Mouse (Mus musculus): ENCODE data around the gene Lgr6. TPM values are rescaled to one million over a fixed set of nuclear protein-coding genes. Genes with fewer than 3 reads are reported as not detected.

Lgr6 gene
- polyA plus RNA-seq (2017; shearing (Covaris generic)), result not detected

DNA sequence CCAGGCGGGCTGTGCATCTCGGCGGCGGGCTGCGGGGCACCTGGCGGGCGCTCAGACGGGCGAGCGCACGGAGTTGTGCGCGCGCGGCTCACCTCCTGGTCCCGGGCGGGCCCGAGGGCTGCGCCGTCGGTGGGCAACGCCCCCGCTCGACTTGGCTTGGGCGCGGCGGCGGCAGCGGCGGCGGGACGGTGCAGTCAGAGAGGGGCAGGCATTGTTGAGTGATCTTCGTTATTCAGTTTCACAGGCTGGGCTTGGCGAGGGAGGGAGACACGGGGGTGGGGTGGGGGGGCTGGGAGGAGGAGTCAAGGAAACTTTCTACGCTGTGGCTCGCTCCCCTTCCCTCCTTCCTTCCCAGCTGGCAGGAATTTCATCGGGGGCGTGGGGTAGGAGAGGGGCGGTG lies at the start of gene Lgr6:
Lgr6 (minus strand) TSS at position 153 of the 400 bp plus-strand sequence.
- peak; percentile 62 for ATAC-seq

DNA sequence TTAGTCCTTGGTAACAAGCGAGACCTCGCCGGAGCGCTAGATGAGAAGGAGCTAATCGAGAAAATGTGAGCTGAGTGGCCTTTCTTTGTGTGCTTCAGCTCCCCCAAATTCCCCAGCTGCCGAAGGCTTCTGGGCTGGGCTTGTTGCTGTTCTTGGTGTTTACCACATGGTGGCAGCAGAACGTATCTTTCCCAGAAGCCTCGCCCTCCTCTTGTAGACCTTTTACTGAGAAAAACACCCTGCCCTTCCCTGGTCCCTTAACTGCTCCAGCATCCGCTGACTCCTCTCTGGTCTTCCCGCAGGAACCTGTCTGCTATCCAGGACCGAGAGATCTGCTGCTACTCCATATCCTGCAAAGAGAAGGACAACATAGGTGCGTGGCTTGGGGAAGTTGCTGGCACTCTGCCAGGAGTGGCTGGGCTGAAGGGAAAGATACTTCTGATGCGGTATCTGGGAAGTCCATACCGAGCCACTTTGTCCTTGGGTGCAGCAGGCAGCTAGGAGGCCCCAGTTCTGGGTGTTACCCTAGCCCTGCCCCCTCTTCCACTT lies 49.4 kb upstream of the Lgr6 start:
- ATAC-seq, result peak; percentile 80

DNA sequence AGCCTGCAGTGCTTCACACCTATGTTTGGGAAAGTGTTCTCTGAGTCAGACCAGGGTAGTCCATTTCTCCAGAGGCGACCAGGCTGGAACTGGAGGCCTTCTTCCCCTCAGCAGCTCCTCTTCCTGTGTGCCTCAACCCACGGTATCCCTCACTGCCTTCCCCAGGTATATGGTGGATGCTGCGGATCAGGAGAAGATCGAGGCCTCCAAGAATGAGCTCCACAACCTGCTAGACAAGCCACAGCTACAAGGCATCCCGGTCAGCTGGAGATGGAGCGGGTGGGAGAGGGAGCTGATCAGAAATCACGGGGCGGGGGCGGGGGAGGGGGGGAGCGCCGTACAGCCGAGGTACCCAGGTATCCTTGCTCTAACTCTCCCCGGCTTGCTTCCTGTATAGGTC lies 48.9 kb upstream of the Lgr6 start:
- no peak for ATAC-seq

DNA sequence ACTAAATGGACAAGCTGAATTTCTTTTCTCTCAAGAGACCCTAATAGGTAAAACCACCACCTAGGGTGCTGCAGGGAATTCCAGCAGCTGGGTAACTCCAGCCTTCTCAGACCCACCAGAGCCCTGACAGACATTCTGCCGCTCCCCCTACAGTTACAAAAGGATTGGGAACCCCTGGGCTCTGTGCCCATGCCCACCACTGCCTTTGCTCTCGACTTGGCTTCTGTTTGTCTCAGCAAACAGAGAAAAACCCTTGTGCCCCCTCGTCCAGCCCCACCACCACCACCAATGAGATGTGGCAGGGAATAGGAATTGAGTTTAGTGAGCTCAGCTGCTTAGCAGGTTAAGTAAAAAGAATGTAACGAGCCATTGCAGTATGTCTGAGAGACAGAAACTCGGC lies 43.9 kb upstream of the Lgr6 start:
- ATAC-seq, result no peak

DNA sequence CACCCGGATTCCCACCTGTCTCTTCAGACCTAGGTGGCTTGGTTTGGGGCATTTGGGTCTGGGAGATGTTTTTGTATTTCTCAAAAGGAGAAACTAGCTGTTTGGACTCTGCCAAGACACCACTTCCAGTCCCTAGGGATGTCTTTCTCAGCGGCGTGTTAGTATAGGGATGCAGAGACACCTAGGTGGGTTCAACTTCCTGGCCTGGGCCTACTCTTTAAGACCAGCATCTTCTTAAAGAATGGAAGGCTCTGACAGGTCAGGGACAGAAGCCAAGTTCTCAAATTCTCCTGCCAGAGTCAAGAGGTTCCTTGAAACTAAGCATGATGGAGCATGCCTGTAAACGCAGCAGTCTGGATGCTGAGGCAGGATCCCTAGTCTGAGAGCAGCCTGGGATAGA lies 43.4 kb upstream of the Lgr6 start:
- no peak for ATAC-seq

DNA sequence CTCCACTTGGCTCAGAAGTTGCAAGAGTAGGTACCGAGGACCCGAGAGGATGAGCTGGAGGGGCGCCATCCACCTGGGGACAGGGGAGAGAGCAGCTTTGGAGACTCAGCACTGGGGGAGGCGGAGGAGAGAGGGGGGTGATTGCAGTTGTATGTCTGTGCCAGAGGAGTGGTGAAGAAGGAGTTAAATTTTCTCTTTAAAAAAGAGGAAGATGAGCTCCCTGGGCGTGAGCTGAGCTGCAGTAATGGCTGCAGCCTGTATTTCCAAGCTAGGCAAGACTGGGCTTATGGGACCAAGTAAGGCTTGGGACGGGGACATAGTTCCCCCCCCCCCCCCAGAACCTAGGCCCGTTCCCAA lies 42.6 kb upstream of the Lgr6 start:
- ATAC-seq, result no peak

DNA sequence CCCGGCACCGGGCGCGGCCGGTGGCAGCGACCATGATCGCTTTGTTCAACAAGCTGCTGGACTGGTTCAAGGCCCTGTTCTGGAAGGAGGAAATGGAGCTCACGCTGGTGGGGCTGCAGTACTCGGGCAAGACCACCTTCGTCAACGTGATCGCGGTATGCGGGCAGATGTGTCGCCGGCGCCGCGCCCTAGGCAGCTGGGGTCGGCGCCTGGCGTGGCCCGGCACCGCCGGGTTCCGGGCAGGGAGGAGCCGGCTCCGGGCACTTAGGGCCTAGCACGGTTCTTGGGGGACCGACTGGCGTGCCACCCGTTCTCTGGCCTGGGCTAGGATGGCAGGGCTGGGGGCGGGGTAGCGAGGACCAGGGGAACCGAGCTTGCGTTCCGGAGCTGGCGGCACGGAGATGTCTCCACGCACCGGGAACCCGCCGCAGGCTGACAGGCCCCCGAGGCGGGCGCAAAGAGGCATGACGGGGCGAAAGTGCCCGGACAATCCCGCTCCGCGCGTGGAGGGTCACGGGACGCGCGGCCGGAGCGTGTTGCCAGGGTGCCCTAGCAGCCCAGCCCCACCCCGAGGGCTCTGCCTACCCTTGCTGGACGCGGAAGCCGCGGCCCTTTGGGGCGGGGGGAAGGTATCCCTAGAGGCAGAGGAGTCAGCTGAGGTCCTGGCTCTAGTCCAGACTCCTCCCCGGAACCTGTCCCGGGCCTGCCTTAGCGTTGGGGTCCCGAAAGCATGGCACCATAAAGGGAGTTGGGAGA lies 42.0 kb upstream of the Lgr6 start:
- ATAC-seq, result peak; percentile 26

DNA sequence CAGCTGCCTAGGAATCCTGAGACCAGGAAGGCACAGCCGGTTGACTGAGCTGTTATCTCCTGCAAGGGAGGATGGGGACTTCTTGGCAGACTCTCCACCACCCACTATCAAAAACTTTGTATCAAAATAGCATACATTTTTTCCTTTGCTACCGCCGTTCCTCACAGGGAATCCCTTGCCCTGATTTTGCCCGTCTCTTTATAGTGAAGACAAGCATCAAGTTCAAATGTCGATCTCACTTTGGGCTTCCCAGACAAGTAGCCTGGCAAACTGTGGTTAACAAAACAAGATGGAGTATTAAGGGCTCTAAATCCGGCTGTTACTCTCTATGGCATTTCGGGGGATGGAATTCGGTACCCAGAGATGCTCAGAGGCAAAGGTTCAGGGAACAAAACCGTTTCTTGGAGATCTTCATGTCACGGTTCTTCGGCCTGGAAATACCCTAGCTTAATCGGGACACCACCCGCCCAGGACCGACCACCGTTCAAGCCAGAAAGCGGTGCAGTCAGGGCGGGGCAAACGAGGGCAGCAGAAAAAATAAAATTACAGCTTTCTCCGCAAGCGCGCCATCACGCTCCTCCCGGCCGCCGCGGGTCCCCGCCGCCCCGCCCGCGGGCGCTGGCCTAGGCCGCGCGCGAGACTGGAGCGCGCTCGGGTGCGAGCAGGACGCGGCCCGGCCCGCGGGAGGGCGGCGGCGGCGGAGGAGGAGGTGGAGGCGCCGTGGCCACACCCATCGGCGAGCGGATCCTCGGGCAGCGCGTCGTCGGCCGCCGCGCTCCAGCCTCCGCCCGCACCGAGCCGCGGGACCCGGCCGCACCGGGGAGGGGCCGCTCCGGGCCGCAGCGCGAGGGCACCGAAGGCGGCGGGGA lies 41.2 kb upstream of the Lgr6 start, which contains the start of gene Arl8a:
Arl8a (plus strand) TSS at position 748 of the 869 bp plus-strand sequence.
- ATAC-seq, result peak; percentile 71

DNA sequence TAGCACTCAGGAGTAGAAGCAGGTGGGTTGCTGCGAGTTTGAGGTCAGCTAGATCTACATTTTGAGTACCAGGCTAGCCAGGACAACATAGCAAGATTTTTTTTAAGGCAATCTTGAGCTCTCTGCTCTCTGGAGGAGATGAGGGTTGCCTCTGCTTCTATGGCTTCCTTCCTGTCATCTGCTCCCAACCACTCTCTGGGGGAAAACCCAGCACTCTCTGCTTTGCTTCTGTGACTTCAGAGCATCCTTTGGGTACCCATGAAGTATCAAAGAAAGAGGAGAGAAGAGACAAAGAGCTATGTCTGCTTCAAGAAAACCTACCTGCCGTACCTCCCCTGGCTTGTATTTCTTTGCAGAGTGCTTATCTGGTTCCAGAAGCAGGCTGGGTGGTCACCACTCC lies 38.9 kb upstream of the Lgr6 start:
- peak; percentile 47 for ATAC-seq

DNA sequence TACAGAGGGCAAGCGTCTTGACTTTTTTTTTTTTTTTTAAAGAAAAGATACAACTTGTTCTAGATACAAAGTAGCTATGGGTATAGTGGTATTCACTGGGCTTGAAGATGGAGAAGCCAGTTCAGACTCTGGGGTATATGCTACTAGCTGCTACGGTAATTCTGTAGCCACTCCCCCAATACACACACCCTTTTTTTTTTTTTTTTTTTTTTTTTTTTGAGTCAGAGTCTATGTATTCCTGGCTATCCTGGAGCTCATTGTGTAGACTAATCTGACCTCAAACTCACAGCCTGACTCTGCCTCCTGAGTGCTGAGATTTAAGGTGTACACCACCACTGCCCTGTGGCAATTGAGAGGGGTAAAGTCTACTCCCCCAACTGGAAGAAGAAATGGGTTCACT lies 37.4 kb upstream of the Lgr6 start:
- ATAC-seq, result no peak

DNA sequence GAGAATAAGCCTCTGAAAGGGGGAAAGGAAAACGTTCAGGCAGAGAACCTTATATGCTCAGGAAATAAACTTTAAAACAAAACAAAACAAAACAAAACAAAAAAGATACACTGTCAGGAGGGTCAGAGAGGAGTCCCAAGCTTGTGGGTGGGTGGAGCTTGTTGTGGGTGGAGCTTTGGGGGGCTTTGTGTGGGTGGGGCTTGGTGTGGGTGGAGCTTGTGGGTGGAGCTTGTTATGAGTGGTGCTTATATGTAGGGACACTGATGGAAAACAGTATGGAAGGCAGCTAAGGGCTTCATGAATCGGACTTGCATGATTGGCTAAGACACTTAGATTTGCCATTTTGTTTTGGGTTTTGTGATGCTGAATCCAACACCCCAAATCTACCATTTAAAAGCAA lies 34.8 kb upstream of the Lgr6 start:
- ATAC-seq, result no peak

DNA sequence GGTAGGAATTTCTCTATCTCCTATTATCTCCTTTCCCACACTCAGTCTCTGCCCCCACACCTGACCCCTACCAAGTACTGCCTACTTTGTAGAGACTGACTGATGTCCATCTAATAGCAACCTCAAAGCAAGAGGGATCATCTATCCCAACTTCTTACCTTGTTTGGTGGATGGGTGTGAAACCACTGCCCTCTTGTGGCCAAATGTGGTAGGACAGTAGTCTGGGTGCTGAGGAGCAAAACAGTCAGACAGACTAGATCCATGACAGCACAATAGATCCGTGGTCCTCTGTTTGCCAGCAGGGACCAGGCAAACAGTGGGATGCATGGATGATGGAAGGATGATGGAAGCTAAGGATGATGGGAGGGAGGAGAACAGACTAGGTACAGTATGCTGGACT lies 31.4 kb upstream of the Lgr6 start:
- no peak for ATAC-seq

DNA sequence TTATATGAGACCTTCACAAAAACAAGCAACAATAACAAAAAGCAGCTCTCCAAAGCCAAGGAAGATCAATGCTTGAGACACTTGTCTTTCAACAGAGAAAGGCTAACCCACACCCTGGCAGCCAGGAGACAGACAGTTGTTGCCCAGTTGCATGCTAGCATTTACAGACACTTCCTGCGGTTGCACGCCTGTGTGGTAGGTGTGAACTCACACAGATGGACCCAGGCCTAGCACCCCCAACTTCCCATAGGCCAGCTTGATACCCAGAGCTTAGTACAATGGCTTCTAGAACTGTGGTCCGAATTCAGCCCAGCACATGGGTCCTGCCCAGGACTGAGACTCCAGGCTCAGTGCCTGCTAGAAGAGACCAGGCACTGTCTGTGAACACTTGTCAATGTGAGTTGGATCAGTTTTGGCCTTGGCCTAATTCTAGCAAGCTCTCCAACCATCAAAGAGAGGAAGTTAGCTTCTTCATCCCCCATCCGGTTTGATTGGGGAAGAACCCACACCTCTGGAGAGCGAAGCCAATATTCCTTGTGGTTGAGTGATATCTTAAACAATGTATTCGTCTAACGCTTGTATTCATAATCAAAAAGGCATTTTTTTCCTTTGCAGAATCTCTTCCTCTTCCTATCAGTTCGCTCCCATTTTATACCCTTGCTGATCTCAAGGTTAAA lies 30.2 kb upstream of the Lgr6 start:
- no peak for ATAC-seq

DNA sequence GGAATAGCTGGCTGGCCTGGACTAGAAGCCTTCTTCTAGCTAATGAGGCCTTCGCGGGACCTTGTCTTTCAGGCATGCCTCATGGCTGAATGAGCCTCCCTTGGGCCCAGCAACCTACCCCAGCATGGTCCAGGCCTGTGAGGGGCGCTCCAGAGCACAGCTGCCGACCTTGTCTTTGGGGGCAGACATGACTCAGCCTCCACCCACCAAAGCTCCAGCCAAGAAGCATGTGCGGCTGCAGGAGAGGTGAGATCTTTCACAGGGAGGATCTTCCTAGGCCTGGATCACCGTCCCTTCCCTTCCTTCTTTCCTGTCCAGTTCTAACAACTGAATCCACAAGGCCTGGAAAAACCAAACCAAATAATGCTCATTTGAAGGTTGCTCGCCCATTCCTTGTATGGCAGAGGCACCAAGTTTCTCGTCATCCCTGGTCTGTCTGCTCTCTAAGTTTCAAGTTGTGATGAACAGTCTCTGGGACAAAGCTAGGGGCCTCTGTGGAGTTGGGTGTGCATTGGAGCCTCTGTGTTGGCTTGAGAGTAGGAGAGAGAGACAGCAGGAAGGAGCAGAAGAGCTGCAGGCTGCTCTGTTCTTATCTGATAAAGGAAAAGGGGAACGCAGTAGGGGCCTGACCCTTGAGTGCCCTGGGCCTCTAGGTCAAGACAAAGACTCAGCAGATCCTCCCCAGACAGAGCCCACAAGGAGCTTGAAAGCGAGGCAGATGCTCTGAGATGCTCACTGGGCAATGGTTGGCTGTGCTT lies 28.8 kb upstream of the Lgr6 start:
- ATAC-seq, result no peak

DNA sequence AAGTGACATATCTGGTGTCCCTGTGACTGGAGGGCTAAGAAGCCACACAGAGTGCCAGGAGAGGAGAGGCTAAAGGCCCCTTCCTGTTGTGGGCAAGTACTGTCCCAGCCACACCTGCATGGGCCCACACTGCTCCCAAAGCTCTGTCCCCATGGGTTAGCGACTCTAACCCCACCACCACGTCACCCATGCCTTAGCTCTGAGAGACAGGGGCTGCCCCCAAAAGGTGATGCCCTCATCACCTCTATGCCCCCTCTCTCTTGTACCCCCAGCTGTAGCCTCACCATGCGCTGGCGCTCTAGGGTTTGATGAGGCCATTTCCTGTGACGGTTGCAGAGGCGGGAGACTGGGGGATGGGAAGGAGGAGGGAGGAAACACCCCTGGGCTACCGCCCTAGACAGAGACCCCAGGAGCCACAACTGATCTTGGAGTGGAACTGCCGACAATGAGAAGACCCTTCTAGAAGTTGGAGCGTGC lies 27.9 kb upstream of the Lgr6 start:
- peak; percentile 51 for ATAC-seq

DNA sequence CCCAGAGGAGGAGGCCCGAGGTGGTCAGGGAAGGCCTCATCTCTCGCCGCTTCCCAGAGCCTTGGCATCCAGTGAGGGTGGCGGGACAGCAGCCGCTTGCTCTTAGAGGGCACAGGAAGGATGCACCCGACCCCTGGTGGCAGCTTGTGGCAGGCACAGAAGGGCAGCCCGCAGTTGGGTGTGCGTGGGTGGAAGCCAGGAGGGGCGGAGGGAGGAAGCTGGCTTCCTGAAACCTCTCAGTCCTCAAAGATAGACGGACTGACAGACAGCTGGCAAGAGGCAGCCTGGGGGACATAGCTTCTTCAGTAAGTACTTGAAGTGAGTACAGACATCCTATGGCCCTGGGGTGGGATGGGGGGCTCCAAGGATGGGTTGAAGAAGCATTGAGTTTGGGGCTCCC lies 27.4 kb upstream of the Lgr6 start, which contains the start of gene Ptpn7:
Ptpn7 (plus strand) TSS at position 228 of the 400 bp plus-strand sequence.
- ATAC-seq, result peak; percentile 62

DNA sequence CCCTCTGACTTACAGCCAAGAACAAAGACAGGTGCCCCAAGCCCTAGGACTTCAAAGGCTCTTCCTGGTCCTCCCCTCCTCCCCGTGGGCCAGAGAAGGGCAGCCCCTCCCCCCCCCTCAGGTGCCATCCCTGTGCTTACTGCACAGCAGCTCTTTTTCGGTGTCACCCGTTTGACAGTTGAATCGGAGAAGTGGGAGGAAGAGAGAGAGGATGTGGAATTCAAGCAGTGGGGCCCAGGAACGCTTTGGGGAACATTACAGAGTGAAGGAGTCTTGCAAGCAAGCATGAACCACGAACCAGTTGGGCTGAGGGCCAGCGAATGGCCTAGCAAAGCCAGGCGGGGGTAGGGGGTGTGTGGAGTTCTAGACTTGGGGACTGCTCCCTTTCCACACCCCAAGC lies 26.5 kb upstream of the Lgr6 start:
- no peak for ATAC-seq

DNA sequence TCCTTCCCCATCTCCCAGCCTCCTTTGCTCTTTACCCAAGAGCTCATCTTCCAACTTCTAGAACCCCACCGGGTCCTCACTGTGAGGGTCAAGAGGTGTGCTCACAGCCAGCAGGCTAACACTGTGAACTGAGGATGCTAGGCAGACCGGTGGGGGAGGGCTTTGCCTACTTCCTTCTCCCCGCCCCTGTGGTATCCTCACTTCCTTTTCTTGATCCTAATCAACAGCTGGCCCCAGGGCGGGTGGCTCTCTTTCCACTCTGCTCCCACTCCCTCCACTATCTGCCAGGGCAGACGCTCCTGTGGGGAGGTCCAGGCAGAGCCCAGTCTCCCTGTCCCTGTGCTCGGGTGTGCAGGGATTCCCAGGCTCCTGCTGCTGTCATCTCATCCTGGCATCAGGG lies 26.0 kb upstream of the Lgr6 start:
- ATAC-seq, result peak; percentile 55

DNA sequence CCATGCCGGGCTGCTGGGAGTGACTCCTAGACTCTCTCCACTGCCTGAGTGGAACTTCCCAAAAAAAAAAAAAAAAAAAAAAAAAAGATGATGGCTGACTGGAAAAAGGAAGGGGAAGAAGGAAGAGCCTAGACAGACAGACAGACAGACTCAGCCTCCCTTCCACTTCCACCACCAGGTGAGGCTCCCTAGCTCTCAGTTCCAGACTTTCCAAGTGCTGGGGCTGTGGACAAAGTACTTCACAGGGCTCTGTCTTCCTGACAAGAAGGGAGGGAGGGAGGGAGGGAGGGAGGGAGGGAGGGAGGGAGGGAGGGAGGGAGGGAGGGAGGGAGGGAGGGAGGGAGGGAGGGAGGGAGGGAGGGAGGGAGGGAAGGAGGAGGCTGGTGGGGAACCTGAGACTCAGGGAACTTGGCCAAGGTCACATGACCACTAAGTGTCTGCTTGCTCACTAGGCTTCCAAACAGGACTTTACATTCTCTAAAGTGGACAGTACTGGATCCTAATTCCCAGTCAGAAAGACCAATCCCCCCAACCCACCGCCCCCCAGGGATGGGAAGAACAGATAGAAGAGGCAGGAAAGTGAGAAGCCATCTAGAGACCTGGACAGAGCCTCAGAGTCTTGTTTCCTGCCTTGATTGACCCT lies 25.4 kb upstream of the Lgr6 start:
- no peak for ATAC-seq

DNA sequence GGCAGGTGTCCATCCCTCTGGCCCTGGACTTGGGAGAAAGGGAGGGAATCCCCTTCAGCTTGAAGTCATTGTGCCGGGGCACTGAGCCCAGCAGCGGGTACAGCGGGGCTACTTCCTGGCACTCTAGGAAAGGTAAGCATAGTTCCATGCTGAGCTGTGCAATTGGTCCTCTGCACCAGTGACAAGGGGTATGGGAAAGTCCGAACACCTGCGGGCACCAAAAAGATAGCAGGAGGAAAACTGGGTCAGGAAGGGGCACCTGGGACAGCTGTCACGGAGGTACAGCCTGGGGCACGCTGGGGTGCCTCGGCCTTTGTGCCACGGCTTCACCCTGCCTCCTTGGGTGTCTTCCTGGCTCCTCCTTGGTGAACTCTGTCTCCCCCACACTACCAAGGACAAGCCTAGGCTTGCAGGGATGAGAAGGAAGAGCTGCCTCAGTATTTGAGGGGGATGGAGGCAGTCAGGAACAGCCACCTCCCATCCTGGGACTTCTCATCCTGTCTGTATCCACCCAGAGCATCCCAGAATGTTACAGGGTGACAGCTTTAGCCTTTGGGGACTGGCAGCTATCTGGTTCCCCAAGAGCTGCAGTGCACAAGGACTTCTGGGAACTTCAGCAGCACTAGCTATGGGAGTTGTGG lies 24.6 kb upstream of the Lgr6 start:
- ATAC-seq, result no peak

DNA sequence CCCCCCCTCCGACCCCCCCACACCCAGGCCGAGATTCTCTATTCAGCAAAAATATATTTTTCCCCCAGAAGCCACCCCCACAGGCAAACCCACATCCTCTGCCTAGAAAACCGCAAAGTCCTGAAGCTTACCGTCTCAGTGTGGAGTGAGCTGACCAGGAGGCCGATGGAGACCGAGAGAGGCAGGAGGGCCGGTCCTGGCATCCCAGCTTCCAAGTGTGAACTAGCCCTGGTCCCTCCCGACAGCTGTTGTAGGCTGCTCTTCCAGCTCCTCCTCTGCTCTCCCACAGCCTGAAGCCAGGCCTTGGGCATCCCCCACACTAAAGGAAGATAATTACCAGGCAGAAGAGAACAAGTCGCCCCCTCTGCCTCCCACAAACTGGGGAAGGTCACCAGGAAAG lies 23.9 kb upstream of the Lgr6 start:
- ATAC-seq, result no peak

Data from activated CD4-positive, CD25-positive, alpha-beta regulatory T cell, adult 4 months (primary cell).